Mouse (Mus musculus): Measurements from ENCODE around the gene Ostn.

- TF ChIP-seq CTCF (IDR thresholded peaks at IDR 0.05; ENCODE audit: low read depth, low read length): no peak
- TF ChIP-seq POLR2A (IDR thresholded peaks at IDR 0.05; ENCODE audit: extremely low read depth, insufficient read depth, low read length): no peak
These were observed 19.9 kb upstream of the Ostn start for GRCm38 (mm10) chr16:27287410-27287809.
